Mouse (Mus musculus) cerebral cortex, adult 2 months (tissue): ENCODE results near the gene Xbp1.

ENCODE experiments used
- WGBS: fragments of 180-500 bp; shearing (Covaris S2); methylation state at CpG from one replicate; pipeline ENCODE4 v1.1.7; 2018; 5-methylcytosine and 5-hydroxymethylcytosine counted together

Gene Xbp1

DNA sequence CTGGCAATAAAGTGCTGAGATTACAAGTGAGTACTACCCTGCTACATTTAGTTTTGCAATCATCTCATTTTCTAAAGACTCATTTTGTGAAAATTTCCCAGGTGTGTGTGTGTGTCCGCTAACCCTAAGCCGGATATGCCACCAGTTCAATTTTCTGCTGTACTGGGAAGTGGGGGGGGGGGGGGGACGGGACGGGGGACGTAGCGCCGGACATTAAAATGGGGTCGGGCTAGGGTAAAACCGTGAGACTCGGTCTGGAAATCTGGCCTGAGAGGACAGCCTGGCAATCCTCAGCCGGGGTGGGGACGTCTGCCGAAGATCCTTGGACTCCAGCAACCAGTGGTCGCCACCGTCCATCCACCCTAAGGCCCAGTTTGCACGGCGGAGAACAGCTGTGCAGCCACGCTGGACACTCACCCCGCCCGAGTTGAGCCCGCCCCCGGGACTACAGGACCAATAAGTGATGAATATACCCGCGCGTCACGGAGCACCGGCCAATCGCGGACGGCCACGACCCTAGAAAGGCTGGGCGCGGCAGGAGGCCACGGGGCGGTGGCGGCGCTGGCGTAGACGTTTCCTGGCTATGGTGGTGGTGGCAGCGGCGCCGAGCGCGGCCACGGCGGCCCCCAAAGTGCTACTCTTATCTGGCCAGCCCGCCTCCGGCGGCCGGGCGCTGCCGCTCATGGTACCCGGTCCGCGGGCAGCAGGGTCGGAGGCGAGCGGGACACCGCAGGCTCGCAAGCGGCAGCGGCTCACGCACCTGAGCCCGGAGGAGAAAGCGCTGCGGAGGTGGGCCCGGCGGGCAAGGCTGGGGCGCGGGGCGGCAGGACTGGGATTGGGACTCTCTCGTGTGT is at the start of gene Xbp1:
TSS of gene Xbp1 (plus strand) at position 248 of the 854 bp plus-strand sequence.
- WGBS, result 1% methylated on average over 72 of the region's 72 CpGs

GRCm38 (mm10) chr11:5474130-5474529 is 46.3 kb upstream of the Xbp1 start:
- WGBS, result 8% methylated on average over 5 of the region's 5 CpGs

DNA sequence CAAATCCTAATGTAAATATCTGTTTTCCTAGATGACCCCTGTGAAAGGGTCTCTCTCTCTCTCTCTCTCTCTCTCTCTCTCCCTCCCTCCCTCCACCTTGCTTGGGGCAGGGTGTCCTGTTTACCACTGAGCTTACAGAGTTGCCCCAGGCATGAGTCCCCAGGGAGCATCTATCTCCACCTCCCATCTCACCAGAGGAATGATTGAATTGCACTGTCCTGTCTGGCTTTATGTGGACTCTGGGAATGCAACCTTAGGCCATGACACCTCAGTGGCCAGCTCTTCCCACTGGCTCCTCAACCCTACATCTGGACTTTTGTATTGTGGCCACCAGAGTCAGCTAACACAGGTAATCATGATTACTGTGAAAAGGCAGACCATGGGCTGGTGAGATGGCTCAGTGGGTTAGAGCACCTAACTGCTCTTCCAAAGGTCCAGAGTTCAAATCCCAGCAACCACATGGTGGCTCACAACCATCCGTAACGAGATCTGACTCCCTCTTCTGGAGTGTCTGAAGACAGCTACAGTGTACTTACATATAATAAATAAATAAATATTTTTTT is 44.8 kb upstream of the Xbp1 start:
- WGBS, result 100% methylated on average over 2 of the region's 2 CpGs

DNA sequence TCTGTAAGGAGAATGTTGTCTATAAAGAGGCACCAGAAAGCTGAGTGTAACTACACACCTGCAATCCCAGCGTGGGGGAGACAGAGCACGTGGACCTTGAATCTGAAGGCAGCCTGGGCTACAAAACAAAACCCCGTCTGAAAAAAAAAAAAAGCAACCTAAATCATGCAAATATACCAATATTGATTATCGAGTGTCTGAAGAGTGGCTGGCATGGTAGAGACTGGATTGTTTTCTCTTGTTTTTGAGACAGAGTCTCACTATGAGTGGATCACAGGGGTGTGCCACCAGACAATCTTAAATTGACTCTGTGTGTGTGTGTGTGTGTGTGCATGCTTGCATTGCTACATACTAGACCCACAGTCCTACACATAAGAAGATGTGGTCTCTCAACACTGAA is 43.7 kb upstream of the Xbp1 start:
- 91% methylated on average over 4 of the region's 4 CpGs for WGBS

DNA sequence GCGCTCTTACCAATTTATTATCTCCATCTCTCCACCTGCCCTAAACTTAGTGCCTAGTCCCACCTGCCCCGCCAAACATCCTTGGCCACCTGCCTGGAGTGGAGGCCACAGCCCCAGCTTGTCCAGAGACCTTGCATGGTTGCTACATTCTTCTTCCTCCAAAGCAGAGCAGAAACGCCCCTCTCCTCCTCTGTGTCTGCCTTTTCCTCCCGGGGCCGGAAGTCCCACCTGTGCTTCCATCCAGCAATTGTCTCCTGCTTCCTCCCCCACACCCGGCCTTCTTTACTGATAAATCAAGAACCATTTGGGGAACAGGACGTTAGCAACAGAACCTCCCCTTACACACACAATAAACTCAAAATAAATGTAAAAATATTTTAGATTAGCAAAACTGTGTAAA is 42.3 kb upstream of the Xbp1 start:
- WGBS, result 82% methylated on average over 7 of the region's 7 CpGs

DNA sequence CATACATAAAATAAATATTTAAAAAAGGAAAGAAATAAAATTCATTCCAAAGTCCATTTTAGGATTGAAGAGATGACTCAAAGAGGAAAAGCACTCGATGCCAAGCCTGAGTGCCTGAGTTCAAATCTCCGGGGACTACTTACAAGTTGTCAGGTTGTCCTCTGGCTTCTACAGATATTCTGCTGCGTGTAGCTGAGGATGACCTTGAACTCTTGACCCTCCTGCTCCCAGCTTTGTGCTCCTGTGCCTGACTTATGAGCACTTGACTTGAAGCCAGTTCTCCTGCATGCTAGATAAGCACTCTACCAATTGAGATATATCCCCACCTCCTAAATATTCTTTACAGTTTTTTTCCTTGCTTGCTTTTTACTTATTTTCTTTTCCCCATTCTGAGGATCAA is 41.6 kb upstream of the Xbp1 start:
- WGBS, result 96% methylated on average over 3 of the region's 3 CpGs

DNA sequence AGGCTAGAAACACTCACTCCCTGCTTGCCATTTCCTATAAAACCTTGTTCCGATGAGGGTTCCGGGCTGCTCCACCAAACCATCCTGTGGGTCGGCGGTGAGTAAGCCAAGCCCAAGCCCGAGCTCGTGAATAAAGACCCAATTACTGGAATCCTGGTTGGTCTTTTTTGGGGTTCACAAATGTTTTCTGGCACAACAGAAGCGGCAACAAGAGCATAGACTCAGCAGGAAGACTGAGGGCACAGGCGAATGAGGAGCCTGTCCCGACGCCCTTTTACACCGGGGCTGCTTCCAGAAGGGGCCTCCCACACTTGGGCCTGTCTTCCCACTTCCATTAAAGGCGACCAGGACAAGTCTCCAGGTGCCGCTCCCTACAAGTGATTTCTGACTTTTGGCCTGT is 37.9 kb upstream of the Xbp1 start:
- WGBS, result 93% methylated on average over 13 of the region's 13 CpGs

GRCm38 (mm10) chr11:5485193-5486011 is 35.1 kb upstream of the Xbp1 start:
- WGBS, result 7% methylated on average over 15 of the region's 15 CpGs

DNA sequence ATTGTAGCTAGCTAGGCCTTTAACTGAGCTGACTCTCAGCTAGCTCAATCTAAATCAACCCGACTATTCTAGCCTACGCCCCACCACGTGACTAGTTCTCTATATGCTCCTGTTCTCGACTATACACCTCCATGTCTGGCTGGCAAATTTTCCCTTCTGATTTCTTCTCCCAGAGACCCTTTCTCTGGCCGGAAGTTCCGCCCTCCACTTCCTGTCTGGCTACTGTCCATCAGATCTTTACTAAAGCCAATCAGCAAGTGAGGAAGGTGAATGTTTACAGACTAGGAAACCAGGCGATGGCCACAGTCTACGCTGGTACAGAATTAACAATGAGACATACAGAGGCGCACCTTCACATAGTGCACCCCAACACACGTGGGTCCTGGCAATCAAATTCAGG is 31.0 kb upstream of the Xbp1 start:
- 86% methylated on average over 10 of the region's 10 CpGs for WGBS

DNA sequence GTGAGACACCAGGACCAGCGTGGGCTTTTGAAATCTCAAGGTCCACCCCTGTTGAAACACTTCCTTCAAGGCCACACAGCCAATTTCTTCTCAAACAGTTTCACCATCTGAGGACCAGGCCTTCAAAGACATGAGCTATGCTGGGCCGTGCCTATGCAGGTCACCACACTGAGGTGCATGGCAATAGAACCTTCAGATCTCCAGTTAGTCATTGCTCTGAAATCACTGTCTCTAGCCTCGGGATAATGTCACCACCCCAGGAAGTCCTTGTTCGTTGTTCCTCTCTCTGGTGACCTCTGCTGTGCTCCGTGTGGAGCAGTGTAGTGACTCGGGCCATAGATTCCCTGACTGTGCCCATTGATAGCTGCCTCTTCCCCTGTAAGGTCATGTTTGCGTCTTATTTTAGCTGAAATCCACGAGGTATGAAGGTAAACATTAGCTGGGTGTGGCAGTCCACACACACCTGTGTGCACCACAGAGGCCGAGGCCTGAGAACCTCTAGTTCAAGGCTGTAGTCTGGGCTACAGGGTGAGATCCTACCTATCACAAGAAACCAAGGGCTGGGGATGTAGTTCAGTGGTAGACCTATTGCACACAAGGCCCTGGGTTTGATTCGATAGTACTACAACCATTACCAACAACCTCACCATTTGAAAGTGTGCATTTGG is 29.3 kb upstream of the Xbp1 start:
- WGBS, result 82% methylated on average over 10 of the region's 10 CpGs

DNA sequence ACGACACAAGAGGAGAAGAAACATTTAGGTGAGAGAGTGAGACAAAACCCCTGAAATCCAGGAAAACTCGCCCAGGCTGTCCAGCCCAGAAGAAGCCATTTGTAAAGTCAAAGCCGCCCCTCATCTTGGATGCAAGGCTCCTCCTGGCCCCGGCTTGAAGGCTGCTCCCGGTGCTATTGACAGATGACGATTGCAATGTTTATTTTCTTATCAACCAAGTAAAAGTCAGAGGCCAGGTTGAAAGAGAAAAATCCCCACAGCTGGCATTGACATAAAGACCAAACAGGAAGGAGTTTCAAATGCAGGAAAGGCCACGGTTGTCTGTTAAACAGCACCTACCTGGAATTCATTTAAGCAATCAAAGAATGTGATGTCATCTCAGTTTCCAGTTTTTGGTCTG is 28.5 kb upstream of the Xbp1 start:
- 83% methylated on average over 7 of the region's 7 CpGs for WGBS

GRCm38 (mm10) chr11:5493869-5494268 is 26.6 kb upstream of the Xbp1 start:
- whole genome bisulfite sequencing, result 83% methylated on average over 2 of the region's 2 CpGs

DNA sequence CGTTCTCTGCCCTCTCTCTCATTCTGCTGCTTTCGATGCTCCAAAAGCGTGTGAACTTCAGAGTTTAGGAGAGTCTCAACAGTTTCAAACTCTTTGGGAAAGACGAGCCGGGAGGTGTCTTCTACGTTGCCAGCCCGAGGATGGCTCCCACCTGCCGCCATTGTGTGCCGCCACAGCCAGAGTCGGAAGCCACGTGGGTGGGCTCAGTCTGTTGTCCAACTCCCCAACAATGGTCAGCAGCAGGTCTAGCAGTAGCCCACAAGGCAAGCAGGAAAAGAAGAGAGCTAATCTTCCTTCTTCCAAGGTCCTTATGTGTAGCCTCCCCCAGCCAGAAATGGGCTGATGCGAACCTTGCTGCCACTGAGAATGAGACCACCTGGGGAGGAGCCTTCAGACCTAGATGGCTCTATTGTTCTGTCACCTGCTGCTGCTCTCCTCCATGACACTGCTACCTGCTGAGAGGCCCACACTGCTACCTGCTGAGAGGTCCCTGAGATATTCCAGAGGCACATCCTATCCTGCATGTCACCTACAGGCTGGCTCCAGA is 25.1 kb upstream of the Xbp1 start:
- 72% methylated on average over 12 of the region's 12 CpGs for WGBS

DNA sequence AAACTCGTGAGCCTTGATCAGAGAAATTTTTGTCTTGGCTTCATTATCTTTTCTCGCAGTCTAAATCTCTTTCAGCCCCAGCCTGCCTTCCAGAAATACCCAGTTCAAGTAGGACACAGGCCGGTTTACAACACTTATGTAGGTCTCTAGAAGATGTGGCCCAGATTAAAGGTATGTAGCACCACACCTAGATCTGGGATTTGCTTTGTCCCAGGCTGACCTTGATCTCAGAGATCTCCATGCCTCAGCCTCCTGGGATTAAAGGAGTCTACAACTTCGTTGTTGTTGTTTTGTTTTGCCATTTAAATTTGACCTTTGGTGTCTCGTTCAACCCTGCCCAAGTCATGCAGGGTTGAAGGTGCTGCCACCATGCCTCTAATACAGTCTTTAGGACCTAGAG is 24.6 kb upstream of the Xbp1 start:
- WGBS, result 80% methylated on average over 5 of the region's 5 CpGs

- 99% methylated on average over 13 of the region's 13 CpGs for WGBS
These were observed 23.8 kb upstream of the Xbp1 start for GRCm38 (mm10) chr11:5496559-5497248.

DNA sequence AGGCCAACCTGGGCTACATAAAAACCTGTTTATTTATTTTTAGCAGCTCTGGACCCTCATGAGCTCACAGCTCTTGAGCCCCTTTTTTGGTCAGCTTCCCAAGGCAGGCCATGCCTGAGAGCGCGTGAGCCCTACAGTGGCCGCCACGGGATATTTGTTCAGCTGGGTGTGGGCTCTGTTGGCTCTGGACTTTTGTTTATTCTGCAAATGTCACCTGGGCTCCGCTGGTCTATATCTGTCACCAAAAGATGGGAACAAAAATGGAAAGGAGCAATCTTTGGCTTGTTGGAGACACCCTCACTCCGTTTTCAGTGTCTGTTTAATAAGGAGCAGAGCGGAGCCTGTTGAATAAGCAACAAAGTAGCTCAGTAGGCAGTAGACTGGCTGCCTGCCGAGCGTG is 22.0 kb upstream of the Xbp1 start:
- 61% methylated on average over 9 of the region's 9 CpGs for WGBS

DNA sequence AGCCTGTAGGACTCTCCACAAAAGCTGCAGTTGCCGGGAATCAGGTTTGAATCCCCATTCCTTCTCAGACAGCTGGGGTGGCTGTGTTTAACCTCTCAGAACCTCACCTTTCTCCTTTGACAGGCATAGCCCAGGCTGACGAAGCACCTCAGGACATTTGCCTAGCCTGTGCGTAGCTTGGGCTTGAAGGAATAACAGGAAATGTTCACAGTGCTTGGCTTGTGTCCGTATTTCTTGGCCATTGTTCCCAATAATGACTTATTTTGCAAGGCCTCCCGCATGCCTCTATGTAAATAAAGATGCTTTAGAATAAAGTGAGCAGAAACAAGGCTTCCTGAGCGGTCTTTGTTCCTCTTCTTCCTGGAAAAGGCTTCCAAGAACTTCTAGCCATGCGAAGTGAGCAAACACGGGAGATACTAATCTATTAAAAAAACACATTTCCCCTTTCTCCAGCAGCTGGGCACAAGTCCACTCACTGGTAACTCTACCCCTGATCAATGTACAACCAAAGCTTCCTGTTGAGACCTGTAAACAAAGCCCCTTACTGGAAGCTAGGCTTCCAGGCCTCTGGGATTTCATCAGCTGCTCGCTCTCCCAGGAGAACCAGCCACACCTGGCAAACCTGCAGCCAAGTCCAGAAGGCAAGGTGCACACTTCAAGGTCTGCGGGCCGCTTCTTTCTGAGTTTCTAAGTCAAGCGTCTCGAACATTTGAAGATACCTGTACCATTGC is 21.4 kb upstream of the Xbp1 start:
- 82% methylated on average over 13 of the region's 13 CpGs for WGBS

GRCm38 (mm10) chr11:5499961-5500644 is 20.4 kb upstream of the Xbp1 start:
- WGBS, result 92% methylated on average over 11 of the region's 11 CpGs

DNA sequence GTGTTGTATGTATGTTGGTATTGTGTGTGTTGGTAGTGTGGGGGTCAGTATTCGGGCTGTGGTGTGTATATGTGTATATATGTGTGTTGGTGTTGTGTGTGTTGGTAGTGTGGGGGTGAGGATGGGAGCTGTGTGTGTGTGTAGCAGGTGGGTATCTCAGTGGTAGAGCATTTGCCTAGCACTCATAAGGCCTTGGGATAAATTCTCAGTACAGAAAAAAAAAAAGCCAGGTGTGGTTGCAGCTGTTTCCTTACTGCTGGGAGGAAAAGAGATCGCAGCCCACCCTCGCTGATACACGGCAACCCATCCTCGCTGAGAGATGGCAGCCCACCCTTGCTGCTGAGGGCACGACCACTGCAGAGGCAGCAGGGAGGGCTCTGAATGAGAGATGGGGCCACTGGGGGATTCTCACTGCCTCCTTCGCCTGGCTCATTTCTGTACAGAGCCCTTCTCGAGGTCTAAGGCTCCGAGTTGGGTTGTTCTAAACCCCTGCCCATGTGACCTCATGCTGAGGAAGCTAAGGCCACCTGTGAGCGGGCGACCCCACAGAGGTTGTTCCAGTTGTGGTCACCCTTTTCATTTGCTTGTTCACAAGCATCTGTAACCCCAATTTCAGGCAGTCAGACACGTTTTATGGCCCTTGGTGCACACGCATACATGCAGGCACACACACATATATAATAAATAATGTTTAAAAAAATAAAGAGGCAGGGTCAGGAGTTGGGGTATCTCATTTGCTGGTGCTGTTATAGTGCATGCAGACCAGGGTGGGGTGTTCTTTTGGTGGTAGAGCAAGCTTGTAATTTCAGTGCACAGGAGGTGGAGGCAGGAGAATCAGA is 19.3 kb upstream of the Xbp1 start:
- WGBS, result 92% methylated on average over 13 of the region's 13 CpGs
